Mouse (Mus musculus) right cerebral cortex, postnatal 14 days (tissue): ENCODE data around the gene Optn.

Source experiments
- DNase-seq: peaks from one replicate; pipeline ENCODE4 v3.0.0; 2022

The Optn gene

DNA sequence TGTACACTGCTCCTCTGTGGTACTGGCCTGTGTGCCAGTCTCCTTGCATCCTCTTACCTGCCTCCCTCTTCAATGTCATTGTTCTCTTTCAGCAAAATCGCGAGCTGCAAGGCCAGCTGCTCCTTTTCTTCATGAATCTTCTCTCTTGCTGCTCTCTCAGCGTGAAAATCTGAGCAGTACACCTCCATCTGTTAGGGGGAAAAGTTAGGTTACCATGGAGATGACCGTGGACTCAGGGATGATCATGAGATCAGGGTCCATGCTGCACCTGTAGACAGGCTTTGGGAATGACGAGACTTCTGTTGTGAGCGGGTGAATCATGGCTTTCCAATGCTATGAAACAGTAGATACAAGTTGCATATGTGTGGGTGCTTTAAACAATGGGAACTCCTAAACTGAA, 36.8 kb downstream of the Optn start:
- no peak for DNase-seq

DNA sequence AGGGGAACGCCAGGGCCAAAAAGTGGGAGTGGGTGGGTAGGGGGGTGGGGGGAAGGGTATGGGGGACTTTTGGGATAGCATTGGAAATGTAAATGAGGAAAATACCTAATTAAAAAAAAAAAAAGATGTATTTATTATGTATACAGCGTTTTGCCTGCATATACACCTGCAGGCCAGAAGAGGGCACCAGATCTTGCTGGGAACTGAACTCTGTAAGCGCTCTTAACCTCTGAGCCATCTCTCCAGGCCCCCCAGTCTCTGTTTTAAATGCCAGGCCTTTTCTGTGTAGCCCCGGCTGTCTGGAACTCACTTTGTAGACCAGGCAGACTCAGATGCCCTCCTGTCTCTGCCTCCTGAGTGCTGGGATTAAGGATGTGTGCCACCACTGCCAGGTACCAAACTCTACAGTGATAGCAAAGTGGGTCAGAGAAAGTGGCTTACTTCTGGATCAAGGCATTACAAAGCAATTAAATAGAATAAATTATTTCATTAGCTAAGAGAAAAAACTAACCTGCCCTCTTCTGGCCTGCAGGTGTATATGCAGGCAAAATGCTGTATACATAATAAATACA, 38.6 kb downstream of the Optn start:
- no peak for DNase-seq

DNA sequence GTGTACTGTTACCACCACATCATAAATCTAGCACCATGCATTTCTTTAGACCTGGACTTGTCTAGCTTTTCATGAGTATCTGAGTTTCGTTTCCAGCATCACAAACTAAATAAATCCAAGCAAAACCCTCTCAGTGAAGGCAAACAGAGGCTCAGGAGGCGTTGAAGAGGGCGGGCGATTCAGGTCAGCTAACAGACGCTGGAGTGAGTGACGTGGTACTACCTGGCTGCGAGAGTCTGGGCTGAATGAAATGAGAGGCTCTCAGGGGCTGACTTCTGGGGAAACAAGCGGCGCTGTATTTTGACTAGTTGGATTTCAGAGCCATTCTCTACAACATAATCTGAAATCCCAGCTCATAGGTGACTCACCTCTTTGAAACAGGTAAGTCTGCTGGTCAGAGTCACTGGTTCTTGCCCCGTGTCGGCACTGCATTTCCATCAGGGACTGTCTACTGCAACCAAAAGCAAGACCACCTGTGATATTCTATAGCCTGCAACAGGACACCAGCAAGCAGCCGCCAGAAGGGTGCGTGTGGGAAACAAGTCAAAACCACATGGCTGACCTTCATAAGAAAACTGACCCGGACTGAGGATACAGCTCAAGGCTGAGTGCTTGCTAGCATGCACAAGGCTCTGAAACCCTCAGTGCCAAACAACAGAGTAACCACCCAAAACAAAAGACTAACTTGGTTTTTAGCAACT, 40.0 kb downstream of the Optn start:
- no peak for DNase-seq

DNA sequence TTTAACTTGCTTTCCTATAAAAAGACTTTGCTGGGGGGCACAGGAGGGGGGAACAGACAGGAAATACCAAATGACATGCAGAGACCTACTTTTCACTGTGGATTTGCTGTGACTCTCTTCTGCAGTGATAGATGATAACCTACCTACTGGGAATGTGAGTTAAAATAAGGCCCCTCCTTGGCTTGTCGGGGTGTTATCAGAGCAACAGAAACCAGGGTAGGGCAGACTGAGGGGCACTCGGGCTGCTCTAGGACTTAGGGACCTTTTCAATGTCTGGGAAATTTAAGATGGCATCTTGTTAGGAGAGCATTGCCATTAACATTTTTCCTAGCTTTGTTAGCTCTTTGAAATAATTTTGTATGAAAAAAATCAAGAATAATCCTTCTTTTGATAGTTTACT, 40.6 kb downstream of the Optn start:
- no peak for DNase-seq

DNA sequence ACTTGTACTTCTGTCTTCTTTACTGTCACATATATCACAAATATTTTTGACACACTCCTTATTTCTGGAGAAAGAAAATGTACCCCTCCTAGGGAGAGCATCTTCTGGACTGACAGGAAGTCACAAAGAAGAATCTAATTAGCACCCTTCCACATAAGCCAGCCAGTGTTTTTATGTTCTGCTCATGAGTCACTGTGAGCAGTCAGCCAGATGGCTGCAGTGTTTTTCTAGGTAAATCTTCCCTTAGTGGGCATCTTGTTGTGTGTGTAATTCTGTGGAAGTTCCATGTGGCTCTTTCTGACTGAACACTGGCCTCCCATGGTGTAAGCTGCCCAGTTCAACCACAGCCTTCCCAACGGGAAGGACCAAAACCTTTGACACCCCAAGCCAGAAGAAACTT, 44.1 kb downstream of the Optn start:
- DNase-seq = no peak

DNA sequence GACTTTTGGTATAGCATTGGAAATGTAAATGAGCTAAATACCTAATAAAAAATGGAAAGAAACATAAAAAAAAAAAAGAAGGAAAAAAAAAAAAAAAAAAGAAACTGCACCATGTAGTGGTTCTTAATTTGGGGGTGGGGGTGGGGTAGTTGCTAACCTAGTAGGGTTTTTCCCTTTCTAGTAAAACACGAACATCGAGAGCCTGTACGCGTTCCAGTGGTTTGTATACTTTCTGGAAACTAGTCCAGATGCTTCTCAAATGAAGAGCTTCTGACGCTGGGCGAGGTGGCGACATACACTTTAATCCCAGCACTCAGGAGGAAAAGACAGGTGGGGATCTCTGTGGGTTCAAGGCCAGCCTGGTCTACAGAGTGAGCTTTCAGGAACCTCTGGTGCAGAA, 46.9 kb downstream of the Optn start:
- DNase-seq = no peak

DNA sequence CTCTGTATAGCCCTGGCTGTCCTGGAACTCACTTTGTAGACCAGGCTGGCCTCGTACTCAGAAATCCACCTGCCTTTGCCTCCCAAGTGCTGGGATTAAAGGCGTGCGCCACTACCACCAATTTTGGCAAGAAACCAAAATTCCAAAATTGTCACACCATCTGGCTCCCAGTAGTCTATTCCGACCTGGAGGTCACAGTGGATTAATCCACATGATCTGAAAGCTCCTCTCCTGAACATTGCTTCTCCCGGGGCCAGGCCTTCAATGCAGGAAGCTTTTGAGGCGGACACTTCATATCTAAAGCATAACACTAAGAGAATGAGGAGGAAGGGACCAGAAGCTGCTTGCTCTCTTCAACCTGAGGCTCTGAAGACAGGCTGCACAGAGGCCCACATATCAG, 48.3 kb downstream of the Optn start:
- no peak for DNase-seq

DNA sequence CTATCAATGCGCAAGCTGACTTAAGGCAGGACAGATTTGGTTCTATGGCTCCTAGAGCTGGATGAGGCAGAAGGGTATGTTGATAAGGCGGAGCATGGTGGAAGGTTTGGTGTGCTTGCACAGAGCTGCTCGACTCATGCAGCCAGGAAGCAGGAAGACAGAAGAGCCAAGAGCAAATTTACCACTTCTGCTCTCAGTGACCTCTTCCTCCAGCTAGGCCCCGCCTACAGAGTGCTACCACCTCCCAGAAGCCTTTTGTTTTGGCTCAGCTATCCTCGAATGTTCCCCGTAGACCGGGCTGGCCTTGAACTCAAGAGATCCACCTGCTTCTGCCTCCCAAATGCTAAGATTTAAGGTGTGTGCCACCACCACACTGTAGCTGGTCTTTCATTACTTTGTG, 49.2 kb downstream of the Optn start:
- no peak for DNase-seq

DNA sequence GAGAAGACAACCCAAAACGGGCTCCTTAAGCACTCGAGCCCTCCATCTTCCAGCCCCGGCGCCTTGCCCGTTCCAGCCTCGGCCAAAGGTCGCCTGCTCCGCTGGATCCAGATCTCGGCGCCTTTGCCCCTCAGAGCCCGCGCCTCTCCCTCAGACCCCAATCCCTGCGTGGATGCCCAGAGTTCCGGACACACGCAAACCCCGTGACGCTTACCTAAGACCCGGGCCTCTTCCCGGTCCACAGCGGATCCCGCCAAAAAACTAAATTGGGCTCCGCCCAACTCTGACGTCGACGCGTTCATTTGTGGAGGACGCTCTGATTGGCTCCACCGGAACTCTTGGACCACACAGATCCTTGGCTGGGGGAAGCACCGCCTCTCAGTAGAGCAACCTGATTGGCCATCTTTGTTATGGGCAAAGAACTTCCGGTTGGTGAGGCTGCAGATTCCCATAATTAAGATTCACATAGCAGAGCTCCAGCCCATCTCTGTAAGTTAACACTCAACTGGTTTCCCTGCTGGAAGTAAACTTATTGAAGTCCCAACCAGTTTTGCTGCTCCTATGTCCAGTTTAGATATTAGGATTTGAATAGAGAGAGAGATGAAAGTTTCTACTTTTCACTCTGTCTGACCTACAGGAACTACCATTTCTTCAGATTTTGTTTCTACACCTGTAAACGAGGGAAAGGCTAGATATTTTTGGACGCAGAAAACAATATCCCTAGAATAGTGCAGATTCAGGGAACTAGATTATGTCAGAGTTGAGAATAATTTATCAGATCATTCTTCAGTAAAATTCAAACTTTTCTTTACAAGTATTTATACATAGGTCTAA, 51.1 kb downstream of the Optn start, which contains the start of gene Mcm10:
Gene Mcm10 (minus strand): TSS at position 301 of the 834 bp plus-strand sequence.
- DNase-seq = peak; percentile 88

DNA sequence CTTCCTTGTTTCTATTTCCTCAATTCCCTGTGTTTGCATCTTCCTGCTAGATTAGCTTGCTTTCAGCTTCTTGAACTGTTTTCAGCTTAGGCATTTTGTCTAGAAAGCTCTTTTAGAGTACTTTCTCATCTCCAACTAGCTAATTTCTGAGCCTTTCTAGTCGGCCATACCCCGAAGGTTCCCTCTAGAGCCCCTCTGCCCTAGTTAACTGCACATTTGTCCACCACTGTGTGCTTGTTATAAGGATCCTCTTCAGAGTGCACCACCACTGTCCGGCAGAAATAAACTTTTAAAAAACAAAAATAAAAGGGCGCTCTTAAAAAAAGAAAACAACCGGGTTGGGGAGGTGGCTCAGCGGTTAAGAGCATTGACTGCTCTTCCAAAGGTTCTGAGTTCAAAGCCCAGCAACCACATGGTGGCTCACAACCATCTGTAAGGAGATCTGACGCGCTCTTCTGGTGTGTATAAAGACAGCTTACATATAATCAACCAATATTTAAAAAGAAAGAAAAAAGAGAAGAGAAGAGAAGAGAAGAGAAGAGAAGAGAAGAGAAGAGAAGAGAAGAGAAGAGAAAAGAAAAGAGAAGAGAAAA, 51.9 kb downstream of the Optn start:
- no peak for DNase-seq

DNA sequence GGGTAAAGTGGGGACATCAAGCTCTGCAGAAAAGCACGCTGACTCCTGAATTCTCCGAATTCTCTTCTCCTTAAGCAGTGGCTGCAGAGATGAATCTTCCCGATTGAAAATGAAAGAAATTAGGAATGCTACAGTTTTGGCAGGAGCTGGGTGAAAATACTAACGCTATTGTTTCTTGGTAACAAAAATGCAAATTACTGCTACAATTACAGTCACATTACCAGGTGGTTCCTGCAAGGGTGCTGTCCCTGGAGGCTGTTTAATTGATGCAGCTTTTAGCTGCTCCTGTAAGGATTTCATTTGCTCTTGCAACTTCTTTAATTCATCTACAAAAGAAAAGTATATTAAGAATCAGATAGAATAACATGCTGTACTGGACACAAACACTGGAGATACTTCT, 56.7 kb downstream of the Optn start:
- DNase-seq = no peak

DNA sequence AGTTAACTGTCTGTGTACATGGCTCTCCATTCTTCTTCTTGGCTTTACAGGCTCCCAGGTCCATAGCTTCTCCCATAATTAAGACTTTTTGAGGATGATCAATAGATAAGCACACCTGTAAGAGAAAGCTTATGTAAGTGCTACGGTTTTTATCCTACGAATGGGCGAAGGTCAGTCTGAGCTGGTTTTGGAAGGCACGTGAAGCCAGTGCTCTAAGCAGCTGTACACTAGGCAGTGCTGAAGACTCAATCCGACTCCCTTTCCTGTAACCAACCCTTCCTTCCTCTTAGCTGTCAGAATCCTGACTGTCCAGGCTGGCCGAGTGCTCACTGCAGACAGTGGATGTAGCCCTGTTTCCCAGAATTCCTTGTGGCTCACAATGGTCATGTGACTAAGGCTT, 62.6 kb downstream of the Optn start:
- no peak for DNase-seq

DNA sequence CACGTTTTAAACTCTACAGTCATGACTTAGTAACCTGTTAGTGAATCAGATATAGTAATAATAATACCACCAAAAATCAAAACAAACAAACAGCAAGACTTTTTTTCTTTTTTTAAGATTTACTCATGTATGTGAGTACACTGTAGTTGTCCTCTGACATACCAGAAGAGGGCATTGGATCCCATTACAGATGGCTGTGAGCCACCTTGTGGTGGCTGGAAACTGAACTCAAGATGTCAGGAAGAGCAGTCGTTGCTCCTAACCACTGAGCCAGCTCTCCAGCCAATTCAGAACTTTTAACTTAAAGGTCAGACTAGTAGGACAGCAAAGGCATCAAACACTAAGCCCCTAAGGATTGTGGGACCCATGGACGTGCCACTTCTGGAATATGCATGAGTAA, 64.9 kb downstream of the Optn start:
- no peak for DNase-seq

DNA sequence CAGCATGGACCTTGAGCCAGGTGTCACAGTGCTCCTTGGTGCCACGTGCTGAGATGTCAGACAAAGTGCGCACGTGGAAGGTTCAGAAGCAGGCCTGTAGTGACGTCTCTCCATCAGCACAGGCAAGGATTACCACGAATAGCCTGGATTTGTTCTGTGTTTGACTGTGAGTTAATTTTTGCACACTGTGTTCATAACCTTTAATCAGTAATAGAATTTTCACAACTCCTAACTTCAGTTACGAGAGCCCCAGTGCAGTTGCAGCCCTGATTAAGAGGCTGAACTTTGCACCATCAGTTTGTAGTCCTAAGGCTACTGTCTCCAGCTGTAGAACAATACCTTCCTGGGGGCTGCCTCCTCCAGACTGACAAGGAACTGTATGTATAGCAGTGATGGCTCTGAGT, 67.4 kb downstream of the Optn start:
- no peak for DNase-seq

DNA sequence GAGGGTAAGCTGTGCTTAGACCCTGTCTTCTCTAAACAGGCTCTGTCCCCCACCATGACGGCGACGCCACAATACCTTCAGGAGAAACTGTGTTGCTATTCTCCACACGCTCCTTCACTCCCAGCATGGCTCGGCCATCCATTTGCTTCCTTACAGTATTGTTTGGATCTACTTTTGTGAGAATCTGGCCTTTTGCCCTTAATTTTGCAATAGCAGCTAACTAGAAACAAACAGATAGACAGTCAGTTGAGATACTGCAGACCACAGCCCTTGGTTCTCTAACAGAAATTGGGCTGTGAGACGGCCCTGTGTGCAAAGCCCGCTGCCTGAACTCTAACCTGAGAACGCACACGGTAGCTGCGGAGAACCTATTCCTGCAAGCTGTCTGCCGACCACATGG, 68.2 kb downstream of the Optn start:
- DNase-seq = no peak

DNA sequence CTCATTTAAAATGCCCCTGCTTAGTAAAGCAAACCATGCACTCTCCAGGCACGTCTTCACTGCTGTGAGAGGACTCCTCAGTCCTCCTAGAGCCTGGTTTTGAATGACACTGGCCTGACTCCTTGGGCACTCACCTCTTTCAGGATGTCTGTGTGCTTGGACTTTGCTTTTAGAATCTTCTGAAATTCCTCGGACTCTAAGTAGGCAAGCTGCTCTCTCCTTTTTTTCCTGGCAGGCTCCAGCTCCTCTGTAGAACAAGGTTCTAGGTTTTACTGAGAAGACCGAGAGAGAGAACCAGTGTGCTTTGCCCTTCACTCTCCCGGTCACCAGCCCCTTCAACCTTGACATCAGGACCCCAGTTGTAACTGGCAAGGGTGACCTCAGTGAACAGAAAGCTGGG, 69.4 kb downstream of the Optn start:
- no peak for DNase-seq

DNA sequence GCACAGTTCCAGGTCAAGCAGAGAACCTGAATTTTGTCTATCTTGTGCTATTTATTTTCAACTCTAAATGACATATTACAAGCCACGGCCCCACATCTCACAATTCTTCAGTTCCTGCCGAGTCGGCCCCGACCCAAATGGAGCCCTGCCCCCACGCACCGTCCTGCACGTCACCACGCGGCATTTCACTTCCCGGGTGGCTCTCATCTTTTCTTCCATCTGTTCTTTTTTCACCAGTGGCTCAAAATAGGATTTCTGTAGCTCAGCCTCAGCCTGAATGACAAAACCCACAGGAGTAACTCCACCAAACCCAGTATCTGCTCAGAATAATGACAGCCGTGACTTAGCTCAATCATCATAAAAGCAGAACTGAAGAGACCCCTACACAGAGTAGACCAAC, 70.3 kb downstream of the Optn start:
- DNase-seq = peak; percentile 60

DNA sequence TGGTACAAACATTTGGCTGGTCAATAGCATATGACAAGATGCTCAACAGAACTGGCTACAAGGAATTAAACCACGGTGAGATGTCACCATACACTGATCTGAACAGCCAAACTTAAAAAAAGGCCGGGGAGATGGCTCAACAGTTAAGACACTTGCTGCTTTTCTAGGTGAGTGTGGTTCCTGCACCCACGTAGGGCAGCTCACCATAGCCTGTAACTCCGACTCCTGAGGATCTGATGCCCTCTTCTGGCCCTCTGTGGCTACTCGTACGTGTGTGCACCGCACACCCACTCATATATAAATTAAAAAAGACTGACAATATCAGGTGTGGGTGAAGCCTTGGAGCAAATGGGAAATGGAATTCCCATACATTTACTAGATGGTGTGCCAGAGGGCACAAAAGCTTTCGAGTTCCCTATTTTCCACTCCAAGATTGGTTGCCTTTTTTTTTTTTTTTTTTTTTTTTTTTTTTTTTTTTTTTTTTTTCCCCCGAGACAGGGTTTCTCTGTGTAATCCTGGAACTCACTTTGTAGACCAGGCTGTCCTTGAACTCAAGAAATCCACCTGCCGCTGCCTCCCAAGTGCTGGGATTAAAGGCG, 74.9 kb downstream of the Optn start:
- DNase-seq = no peak

DNA sequence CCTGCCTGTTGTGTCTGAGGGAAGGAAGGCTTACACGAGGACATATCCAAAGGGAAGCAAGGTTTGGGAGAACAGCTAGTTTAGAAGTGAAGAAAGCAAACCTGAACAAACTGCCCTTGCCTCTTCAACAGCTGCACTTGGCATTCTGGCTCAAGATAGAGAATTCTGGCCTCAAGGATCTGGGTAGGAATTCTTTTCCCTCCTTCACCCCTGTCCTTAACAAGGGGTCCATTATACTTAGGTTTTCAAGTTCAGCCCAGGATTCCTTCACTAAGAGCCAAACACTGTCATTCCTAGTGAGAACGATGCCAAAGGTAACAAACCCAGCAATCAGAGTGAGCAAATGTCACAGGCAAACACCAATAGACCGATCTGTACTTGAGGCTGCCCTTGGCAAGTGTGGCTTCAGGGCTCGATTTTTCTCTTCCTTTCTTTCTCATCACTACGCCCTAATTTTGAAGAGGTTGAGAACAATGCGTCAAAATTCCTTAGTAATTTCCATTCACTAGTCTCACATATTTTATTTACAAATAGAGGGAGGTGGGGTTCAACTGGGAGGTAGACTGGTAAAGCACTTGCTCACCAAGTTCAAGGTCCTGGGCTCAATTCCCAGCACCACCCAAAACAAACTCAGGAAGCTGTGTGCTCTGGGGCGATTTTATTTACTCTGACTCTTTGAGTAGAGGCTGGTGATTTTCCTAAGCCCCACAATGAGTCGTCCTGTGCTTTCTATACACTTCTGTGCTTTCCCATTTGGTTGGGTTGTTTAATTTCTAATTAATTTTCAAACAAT, 76.3 kb downstream of the Optn start:
- DNase-seq = no peak

DNA sequence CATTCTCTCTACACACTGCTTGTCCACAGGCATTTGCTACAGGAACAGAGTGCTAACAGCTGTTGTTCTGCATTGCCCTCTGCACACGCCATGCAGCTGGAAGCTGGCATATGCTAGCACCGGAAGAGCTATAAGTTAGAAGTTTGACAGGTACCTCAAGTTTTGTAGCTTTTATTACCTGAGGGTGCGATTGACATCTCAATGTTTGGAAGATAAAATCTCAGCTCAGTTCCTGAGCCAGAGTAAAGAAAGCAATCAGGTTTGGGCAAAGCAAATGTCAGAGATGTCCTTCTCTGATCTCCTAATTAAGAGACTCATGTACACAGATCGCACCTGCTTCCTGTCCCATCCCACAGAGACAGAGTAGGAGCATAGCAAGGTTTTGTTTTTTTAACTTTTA, 77.1 kb downstream of the Optn start:
- no peak for DNase-seq

DNA sequence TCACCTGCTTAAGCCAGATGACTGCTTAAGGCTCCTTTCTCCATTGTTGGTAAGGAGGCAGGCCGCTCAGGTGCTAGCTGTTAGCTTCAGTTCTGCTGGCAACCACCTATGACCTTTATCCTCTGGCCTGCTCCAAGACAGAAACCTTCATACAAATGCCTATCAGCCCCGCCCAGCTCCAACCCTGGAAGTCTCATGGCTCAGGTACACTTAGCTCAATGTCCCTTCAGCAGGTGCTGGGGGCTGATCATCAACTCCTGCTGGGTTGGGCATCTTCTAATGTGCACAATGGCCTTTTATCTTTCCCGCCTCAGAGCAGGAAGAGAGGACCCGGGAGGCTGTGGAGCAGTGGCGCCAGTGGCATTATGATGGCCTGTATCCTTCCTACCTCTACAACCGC, 78.9 kb downstream of the Optn start:
- DNase-seq = no peak

DNA sequence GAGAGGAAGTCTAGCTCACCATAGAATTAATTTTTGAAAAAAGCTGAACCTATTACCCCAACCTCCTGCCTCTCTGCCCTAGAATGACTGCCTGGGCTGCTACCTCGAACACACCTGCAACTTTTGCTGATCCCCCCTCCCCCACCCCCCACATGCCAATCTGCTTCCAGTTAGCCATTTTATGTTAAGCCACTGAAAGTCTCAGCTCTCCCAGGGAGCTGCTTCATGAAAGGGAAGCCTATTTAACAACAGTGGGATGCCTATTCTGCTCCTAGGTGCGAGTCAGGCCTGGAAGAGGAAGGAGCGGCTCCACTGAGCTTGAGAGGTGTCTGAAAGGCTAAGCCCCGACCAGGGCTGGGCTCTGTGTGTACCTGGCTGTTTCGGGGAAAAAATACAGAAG, 79.9 kb downstream of the Optn start:
- no peak for DNase-seq

DNA sequence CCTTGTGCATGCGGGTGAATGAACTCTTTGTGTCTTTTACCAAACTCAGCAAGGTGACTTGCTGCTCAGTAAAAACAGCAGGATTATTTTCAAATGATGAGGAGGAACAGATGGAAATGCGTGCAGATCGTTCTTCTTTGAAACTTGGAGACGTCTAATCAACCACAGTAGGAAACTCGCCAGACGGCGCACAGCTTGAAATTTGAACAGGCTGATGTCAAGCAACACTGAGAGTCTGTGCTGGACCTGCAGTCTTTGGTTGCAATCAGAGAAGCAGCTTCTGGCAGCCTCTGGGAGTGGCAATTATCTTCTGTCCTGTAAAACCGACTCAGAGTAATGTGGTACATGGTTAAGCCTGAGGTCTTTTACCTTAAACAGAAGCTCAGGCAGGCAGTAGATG, 85.8 kb downstream of the Optn start:
- DNase-seq = no peak
